Mouse (Mus musculus) liver, postnatal 0 days (tissue): ENCODE results near the gene Rpl10-ps3.

ENCODE experiments used
- CTCF ChIP-seq: sonication (generic); IDR thresholded peaks from 2 replicates; pipeline ENCODE4 v1.5.1; 2016; ENCODE audit warnings: antibody characterized with exemption, low read depth
- EP300 ChIP-seq: IDR thresholded peaks from 2 replicates; pipeline ENCODE4 v1.6.1; 2016; ENCODE audit warnings: antibody characterized with exemption, low read depth, mild to moderate bottlenecking

DNA sequence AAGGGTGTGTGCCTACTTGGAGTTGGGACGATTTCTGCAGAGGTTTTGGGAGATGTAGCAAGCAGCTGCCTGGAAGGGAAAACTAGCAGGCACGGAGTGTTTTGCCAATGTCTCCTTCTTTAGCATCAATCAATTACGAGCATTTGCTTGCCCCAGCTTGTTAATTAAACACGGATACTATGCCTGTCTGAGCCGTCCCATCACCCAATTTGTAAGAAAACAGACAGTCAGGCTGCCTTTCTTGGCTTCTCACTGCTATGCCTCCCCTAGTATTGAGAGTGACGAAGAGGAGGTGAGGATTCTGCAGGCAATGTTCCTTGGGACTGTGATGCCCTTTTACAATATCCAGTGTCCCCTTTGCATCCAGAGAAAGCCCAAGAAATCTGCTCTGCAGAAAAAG lies 27.5 kb downstream of the Rpl10-ps3 start:
- TF ChIP-seq CTCF (no peak), EP300 (no peak)
